Mouse (Mus musculus) erythroblast, embryonic 14.5 days (primary cell): ENCODE measurements around the gene Mpig6b. TPM values are rescaled to one million over a fixed set of nuclear protein-coding genes. Genes with fewer than 3 reads are reported as not detected.

Experiments used
- H3K27me3 ChIP-seq: 2 replicates; pipeline ENCODE4 v1.6.1; 2012; ENCODE audit warnings: inconsistent platforms; ENCODE audit not compliant: control insufficient read depth
- H3K36me3 ChIP-seq: 2 replicates; pipeline ENCODE4 v1.6.1; 2012; ENCODE audit warnings: mild to moderate bottlenecking, inconsistent platforms; ENCODE audit not compliant: control insufficient read depth
- H3K4me1 ChIP-seq: 2 replicates; pipeline ENCODE4 v1.6.1; 2012; ENCODE audit warnings: inconsistent platforms; ENCODE audit not compliant: control insufficient read depth
- H3K4me3 ChIP-seq: replicated peaks from 2 replicates; pipeline ENCODE3; 2012; ENCODE audit warnings: moderate library complexity, mild to moderate bottlenecking, inconsistent platforms
- H3K9me3 ChIP-seq: 2 replicates; pipeline ENCODE4 v1.6.1; 2012; ENCODE audit warnings: low read length, inconsistent platforms, mixed read lengths; ENCODE audit not compliant: control insufficient read depth
- GATA1 ChIP-seq: IDR thresholded peaks from 2 replicates; pipeline ENCODE4 v1.6.1; 2012; ENCODE audit warnings: low read length, inconsistent platforms, mixed read lengths
- TAL1 ChIP-seq: IDR thresholded peaks from 3 replicates; pipeline ENCODE4 v1.6.1; 2012; ENCODE audit warnings: low read length, inconsistent platforms, mixed read lengths
- polyA plus RNA-seq: library from polyadenylated mRNA; stranded (reverse); fragments of >175 nt; gene quantifications from 2 replicates; pipeline ENCODE4 v1.2.3, GENCODE M21; 2012

Gene Mpig6b
- polyA plus RNA-seq, 1 experiment: 0.05 TPM

GRCm38 (mm10) chr17:35103221-35103690, 37.3 kb upstream of the Mpig6b start:
- H3K9me3 ChIP-seq: no peaks in the 10 kb centered on the region
- H3K36me3 ChIP-seq: peaks cover 67% of the 10 kb centered on the region
- peaks cover 61% of the 10 kb centered on the region for H3K4me1 ChIP-seq
- H3K4me3 ChIP-seq: no peak overlapping the region
- no peak for TF ChIP-seq GATA1
- no peak for TF ChIP-seq TAL1
- no peaks in the 10 kb centered on the region for H3K27me3 ChIP-seq

GRCm38 (mm10) chr17:35102299-35102698, 36.3 kb upstream of the Mpig6b start:
- Histone ChIP-seq H3K4me1 (peaks cover 63% of the 10 kb centered on the region), H3K27me3 (no peaks in the 10 kb centered on the region), H3K4me3 (no peak overlapping the region), H3K36me3 (peaks cover 76% of the 10 kb centered on the region), H3K9me3 (no peaks in the 10 kb centered on the region)
- TF ChIP-seq TAL1: no peak
- TF ChIP-seq GATA1: no peak

- Histone ChIP-seq H3K36me3 (peaks cover 88% of the 10 kb centered on the region), H3K4me1 (peaks cover 72% of the 10 kb centered on the region)
- TF ChIP-seq TAL1: no peak
- no peak for TF ChIP-seq GATA1
Observed at GRCm38 (mm10) chr17:35101161-35101560, 35.2 kb upstream of the Mpig6b start.

GRCm38 (mm10) chr17:35100196-35100765, 34.3 kb upstream of the Mpig6b start:
- Histone ChIP-seq H3K4me3 (no peak overlapping the region), H3K27me3 (no peaks in the 10 kb centered on the region), H3K36me3 (peaks cover 96% of the 10 kb centered on the region), H3K4me1 (peaks cover 65% of the 10 kb centered on the region), H3K9me3 (no peaks in the 10 kb centered on the region)
- no peak for TF ChIP-seq GATA1
- no peak for TF ChIP-seq TAL1

More at GRCm38 (mm10) chr17:35101161-35101560, 35.2 kb upstream of the Mpig6b start:
- Histone ChIP-seq H3K4me3 (no peak overlapping the region), H3K27me3 (no peaks in the 10 kb centered on the region), H3K9me3 (no peaks in the 10 kb centered on the region)

- no peaks in the 10 kb centered on the region for H3K27me3 ChIP-seq
- no peaks in the 10 kb centered on the region for H3K9me3 ChIP-seq
- peaks cover 99% of the 10 kb centered on the region for H3K36me3 ChIP-seq
- peaks cover 41% of the 10 kb centered on the region for H3K4me1 ChIP-seq
- TF ChIP-seq TAL1: no peak
- TF ChIP-seq GATA1: no peak
- no peak overlapping the region for H3K4me3 ChIP-seq
Observed at GRCm38 (mm10) chr17:35097164-35097655, 31.2 kb upstream of the Mpig6b start.

- H3K27me3 ChIP-seq: no peaks in the 10 kb centered on the region
- TF ChIP-seq GATA1: no peak
- no peak for TF ChIP-seq TAL1
- H3K9me3 ChIP-seq: no peaks in the 10 kb centered on the region
- peaks cover 99% of the 10 kb centered on the region for H3K36me3 ChIP-seq
- peaks cover 39% of the 10 kb centered on the region for H3K4me1 ChIP-seq
- H3K4me3 ChIP-seq: no peak overlapping the region
Observed at GRCm38 (mm10) chr17:35096597-35096996, 30.6 kb upstream of the Mpig6b start.

GRCm38 (mm10) chr17:35094475-35095365, 28.7 kb upstream of the Mpig6b start:
- TF ChIP-seq TAL1 (no peak), GATA1 (no peak)
- Histone ChIP-seq H3K4me3 (no peak overlapping the region), H3K4me1 (peaks cover 45% of the 10 kb centered on the region), H3K9me3 (no peaks in the 10 kb centered on the region), H3K27me3 (no peaks in the 10 kb centered on the region), H3K36me3 (peaks cover 96% of the 10 kb centered on the region)

- Histone ChIP-seq H3K4me1 (peaks cover 49% of the 10 kb centered on the region), H3K4me3 (no peak overlapping the region), H3K27me3 (no peaks in the 10 kb centered on the region), H3K36me3 (peaks cover 75% of the 10 kb centered on the region), H3K9me3 (no peaks in the 10 kb centered on the region)
- TF ChIP-seq GATA1: no peak
- TF ChIP-seq TAL1: no peak
Observed at GRCm38 (mm10) chr17:35092403-35093198, 26.6 kb upstream of the Mpig6b start.
